Mouse (Mus musculus): ENCODE data around the gene Pigx. TPM values are rescaled to one million over a fixed set of nuclear protein-coding genes. Genes with fewer than 3 reads are reported as not detected.

Pigx gene
- polyA plus RNA-seq (2014; fragmentation: Nextera tagmentation; extraction: Ambion mirVana): 131 and 137 TPM in 2 replicates

DNA sequence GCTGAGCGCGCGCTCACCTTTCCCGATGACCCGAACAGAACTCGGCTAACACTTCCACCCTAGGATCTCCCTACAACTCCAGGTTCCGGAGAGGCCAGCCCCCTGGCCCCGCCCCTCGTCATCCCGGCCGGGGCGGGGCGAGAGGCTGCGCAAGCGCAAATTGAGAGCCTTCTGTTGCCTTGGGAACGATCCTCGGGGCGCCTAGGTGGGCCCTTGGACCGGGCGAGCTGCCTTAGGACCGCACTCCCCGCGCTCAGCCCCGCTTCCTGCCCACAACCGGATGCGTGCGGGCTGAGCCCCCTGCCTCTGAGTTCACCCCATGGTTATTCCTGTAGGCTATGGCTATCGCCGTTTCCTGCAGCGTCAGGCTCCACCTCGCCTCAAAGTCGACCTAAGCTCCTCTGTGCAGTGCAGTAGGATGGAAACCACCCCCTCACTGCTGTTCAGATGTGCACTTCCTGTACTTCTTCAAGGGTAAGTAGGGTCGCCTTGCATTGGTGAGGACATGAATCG, at the start of gene Pigx, which contains the start of gene Cep19:
Pigx (minus strand) TSS at position 103 of the 513 bp plus-strand sequence.
Cep19 (plus strand) TSS at position 163 of the 513 bp plus-strand sequence.
- Histone ChIP-seq H3K4me3 (ENCODE audit: low read depth, low read length) (peak within 1 kb of the TSS; percentile 77), H3K27me3 (ENCODE audit: control insufficient read depth, insufficient read depth, low read length) (no peaks in the 10 kb centered on the region), H3K4me1 (ENCODE audit: control insufficient read depth, insufficient read depth, low read length) (no peaks in the 10 kb centered on the region), H3K4me2 (ENCODE audit: low read depth, severe bottlenecking) (peak within 1 kb of the TSS; percentile 72), H3K27ac (replicated peaks; ENCODE audit: low read depth, low read length) (peak within 1 kb of the TSS; percentile 82), H3K9ac (ENCODE audit: low read length) (peak within 1 kb of the TSS; percentile 87), H3K9me3 (ENCODE audit: control insufficient read depth, low read length) (no peaks in the 10 kb centered on the region), H3K36me3 (ENCODE audit: control insufficient read depth, insufficient read depth, low read length) (peaks cover 4% of the 10 kb centered on the region; the same call in 1 of the 2 replicates)
- peak; percentile 92 for DNase-seq (ENCODE audit: low spot score)
- peak; percentile 92 for ATAC-seq (ENCODE audit: insufficient number of reproducible peaks, low FRiP score, low TSS enrichment, low read depth)
- 0% methylated on average over 27 of the region's 34 CpGs for WGBS

DNA sequence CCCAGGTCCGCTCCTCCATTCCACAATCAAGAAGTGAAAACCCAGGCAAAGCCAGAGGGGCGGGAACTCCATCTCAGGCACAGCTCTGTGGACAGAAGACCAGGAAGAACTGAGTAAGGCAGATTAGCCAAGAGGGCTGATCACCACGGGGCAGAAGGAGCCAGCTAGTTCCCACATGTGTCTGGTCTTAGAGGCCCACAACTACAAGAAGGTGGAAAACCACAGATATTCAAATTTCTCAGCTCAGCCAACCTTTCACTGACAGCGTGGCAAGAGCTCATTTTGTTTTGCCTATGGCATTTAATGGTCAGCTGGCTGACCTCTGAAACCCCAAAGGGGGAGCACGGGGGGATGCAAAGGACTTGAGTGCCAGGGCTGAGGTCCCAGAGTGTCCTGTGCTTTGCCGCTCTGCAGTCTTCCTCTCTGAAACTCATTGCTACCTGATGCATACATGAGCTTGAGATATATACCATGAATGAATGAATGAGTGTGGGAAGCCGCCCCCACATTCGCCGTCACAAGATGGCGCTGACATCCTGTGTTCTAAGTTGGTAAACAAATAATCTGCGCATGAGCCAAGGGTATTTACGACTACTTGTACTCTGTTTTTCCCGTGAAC, 48.2 kb upstream of the Pigx start:
- Histone ChIP-seq H3K4me3 (ENCODE audit: low read depth, low read length) (no peak overlapping the region), H3K4me2 (ENCODE audit: low read depth, severe bottlenecking) (0 out of 2 replicates have a peak overlapping the region, but pooled peaks have one; percentile 15)

DNA sequence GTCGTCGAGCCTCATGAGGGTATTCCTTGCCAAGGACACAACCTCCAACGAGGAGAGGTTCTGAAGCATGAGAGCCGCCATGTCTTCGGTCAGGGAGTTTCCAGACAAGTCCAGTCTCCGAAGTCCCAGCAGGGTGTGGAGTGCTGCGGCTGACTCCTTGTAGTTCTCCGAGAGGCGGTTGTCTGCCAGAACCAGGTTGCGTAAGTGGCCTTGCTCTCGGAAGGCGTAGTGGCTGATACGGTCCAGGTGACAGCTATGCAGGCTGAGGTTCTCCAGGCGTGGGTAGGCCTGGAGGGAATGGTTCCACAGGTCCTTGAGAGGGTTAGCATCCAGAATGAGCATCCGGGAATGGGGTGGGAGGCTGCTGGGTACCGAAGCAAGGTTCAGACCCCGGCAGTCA, 45.1 kb upstream of the Pigx start:
- no peak overlapping the region for H3K27ac ChIP-seq (replicated peaks; ENCODE audit: low read depth, low read length)
- H3K9me3 ChIP-seq (ENCODE audit: control insufficient read depth, low read length): 0 out of 2 replicates have a peak, but pooled peaks cover 3% of the 10 kb centered on the region
- WGBS: 94% methylated on average over 17 of the region's 17 CpGs
- peaks cover 13% of the 10 kb centered on the region; the same call in 1 of the 2 replicates for H3K36me3 ChIP-seq (ENCODE audit: control insufficient read depth, insufficient read depth, low read length)
- DNase-seq (ENCODE audit: low spot score) (no peak), ATAC-seq (ENCODE audit: insufficient number of reproducible peaks, low FRiP score, low TSS enrichment, low read depth) (no peak)
- no peak overlapping the region for H3K9ac ChIP-seq (ENCODE audit: low read length)
- no peak overlapping the region for H3K4me2 ChIP-seq (ENCODE audit: low read depth, severe bottlenecking)
- H3K4me3 ChIP-seq (ENCODE audit: low read depth, low read length): no peak overlapping the region
- H3K4me1 ChIP-seq (ENCODE audit: control insufficient read depth, insufficient read depth, low read length): no peaks in the 10 kb centered on the region
- no peaks in the 10 kb centered on the region for H3K27me3 ChIP-seq (ENCODE audit: control insufficient read depth, insufficient read depth, low read length)

More for the DNA sequence above, 48.2 kb upstream of the Pigx start:
- Histone ChIP-seq H3K36me3 (ENCODE audit: control insufficient read depth, insufficient read depth, low read length) (peaks cover 13% of the 10 kb centered on the region; the same call in 1 of the 2 replicates), H3K9ac (ENCODE audit: low read length) (no peak overlapping the region), H3K9me3 (ENCODE audit: control insufficient read depth, low read length) (0 out of 2 replicates have a peak, but pooled peaks cover 3% of the 10 kb centered on the region), H3K27ac (replicated peaks; ENCODE audit: low read depth, low read length) (no peak overlapping the region), H3K27me3 (ENCODE audit: control insufficient read depth, insufficient read depth, low read length) (no peaks in the 10 kb centered on the region), H3K4me1 (ENCODE audit: control insufficient read depth, insufficient read depth, low read length) (no peaks in the 10 kb centered on the region)
- ATAC-seq (ENCODE audit: insufficient number of reproducible peaks, low FRiP score, low TSS enrichment, low read depth): no peak
- WGBS: 55% methylated on average over 10 of the region's 13 CpGs
- peak; percentile 29 for DNase-seq (ENCODE audit: low spot score)

DNA sequence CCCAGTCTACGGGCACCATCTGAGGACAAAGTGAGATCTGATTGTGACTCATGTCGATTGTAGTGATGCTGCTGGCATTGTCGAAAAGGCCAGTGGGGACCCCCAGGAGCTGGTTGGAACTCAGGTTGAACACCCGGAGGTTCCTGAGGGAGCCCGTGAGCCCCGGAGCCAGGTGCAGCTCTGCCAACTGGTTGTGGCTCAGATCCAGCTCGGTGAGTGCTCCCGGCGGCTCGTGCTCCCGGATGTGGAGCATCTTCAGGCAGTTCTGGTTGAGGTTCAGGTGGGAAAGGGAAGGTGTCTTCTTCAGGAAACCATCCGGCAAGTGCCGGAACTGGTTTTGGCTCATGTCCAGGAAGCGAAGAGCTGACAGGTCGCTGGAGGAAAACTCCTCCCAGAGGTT, 44.2 kb upstream of the Pigx start:
- H3K27ac ChIP-seq (replicated peaks; ENCODE audit: low read depth, low read length): no peak overlapping the region
- no peaks in the 10 kb centered on the region for H3K27me3 ChIP-seq (ENCODE audit: control insufficient read depth, insufficient read depth, low read length)
- no peaks in the 10 kb centered on the region for H3K4me1 ChIP-seq (ENCODE audit: control insufficient read depth, insufficient read depth, low read length)
- H3K36me3 ChIP-seq (ENCODE audit: control insufficient read depth, insufficient read depth, low read length): peaks cover 13% of the 10 kb centered on the region; the same call in 1 of the 2 replicates
- ATAC-seq (ENCODE audit: insufficient number of reproducible peaks, low FRiP score, low TSS enrichment, low read depth) (no peak), DNase-seq (ENCODE audit: low spot score) (no peak)
- H3K4me2 ChIP-seq (ENCODE audit: low read depth, severe bottlenecking): no peak overlapping the region
- H3K9me3 ChIP-seq (ENCODE audit: control insufficient read depth, low read length): 0 out of 2 replicates have a peak, but pooled peaks cover 3% of the 10 kb centered on the region
- no peak overlapping the region for H3K4me3 ChIP-seq (ENCODE audit: low read depth, low read length)
- no peak overlapping the region for H3K9ac ChIP-seq (ENCODE audit: low read length)
- WGBS: 96% methylated on average over 15 of the region's 15 CpGs

DNA sequence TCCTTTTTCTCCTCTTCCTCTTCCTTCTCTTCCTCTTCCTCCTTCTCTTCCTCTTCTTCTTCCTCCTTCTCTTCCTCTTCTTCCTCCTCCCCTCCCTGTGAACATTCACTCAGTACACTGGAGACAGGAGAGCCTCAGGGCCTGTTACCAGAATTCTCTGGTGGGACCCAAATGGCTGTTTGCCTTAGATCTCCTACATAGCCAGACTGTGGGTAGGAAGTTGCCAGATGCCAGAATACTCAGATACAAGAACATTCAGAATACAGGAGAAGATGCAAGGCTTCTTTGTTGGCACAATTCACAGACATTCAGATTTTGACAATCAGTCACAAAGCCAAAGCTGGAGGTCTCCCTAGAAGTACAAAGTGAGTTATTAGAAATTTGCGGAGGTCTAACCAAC, 39.4 kb upstream of the Pigx start:
- no peak overlapping the region for H3K27ac ChIP-seq (replicated peaks; ENCODE audit: low read depth, low read length)
- ATAC-seq (ENCODE audit: insufficient number of reproducible peaks, low FRiP score, low TSS enrichment, low read depth): no peak
- H3K36me3 ChIP-seq (ENCODE audit: control insufficient read depth, insufficient read depth, low read length): peaks cover 9% of the 10 kb centered on the region; the same call in 1 of the 2 replicates
- no peaks in the 10 kb centered on the region for H3K4me1 ChIP-seq (ENCODE audit: control insufficient read depth, insufficient read depth, low read length)
- H3K9me3 ChIP-seq (ENCODE audit: control insufficient read depth, low read length): 0 out of 2 replicates have a peak, but pooled peaks cover 3% of the 10 kb centered on the region
- no peak for DNase-seq (ENCODE audit: low spot score)
- H3K9ac ChIP-seq (ENCODE audit: low read length): no peak overlapping the region
- no peaks in the 10 kb centered on the region for H3K27me3 ChIP-seq (ENCODE audit: control insufficient read depth, insufficient read depth, low read length)
- no peak overlapping the region for H3K4me2 ChIP-seq (ENCODE audit: low read depth, severe bottlenecking)
- 88% methylated on average over 1 of the region's 1 CpGs for WGBS
- no peak overlapping the region for H3K4me3 ChIP-seq (ENCODE audit: low read depth, low read length)

DNA sequence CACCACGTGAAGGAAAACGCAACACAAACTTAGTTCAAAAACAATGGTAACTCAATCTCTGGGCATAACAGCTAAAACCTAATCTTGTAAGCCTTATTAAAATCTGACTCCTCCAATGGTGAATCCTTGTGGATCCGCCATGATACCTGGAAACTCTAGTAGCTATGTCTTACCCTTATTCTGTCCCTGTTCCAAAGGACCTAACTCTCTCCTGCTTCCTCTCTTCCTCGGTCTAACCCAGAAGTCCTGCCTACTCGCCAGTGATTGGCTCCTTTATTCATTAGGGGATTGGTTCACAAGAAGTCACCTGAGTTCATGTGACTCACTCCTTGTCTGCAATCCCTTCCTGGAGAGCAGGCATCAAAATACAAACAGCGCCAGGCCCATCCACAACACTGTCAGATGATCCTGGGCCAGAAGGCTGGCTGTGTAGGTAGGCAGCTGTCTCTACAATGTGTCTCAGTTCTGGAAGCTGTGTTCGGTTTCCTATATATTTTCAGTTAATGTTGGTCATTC, 36.4 kb upstream of the Pigx start:
- Histone ChIP-seq H3K36me3 (ENCODE audit: control insufficient read depth, insufficient read depth, low read length) (no peaks in the 10 kb centered on the region), H3K4me1 (ENCODE audit: control insufficient read depth, insufficient read depth, low read length) (no peaks in the 10 kb centered on the region), H3K27me3 (ENCODE audit: control insufficient read depth, insufficient read depth, low read length) (no peaks in the 10 kb centered on the region), H3K9ac (ENCODE audit: low read length) (no peak overlapping the region), H3K27ac (replicated peaks; ENCODE audit: low read depth, low read length) (no peak overlapping the region), H3K4me3 (ENCODE audit: low read depth, low read length) (no peak overlapping the region), H3K9me3 (ENCODE audit: control insufficient read depth, low read length) (no peaks in the 10 kb centered on the region), H3K4me2 (ENCODE audit: low read depth, severe bottlenecking) (no peak overlapping the region)
- DNase-seq (ENCODE audit: low spot score) (no peak), ATAC-seq (ENCODE audit: insufficient number of reproducible peaks, low FRiP score, low TSS enrichment, low read depth) (no peak)
- WGBS: 81% methylated on average over 7 of the region's 7 CpGs

DNA sequence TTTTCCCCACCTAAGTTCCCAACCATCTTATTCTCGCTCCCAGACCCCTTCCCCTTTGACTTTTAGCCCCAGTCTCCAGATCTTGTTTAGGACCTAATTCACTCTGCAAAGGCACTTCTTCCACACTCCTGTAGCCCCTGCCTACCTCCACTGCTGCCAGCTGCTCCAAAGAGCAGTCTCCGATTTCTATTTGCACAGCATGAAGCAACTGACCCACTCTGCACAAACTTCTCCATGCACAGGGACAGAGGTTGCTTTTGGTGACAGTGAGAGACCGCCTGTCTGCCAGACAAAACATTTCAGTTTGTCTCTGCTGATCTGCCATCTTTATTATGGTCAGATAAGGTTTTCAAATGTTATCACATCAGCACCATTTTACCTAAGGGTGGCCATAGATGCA, 33.6 kb upstream of the Pigx start:
- no peaks in the 10 kb centered on the region for H3K27me3 ChIP-seq (ENCODE audit: control insufficient read depth, insufficient read depth, low read length)
- H3K4me3 ChIP-seq (ENCODE audit: low read depth, low read length): no peak overlapping the region
- DNase-seq (ENCODE audit: low spot score) (no peak), ATAC-seq (ENCODE audit: insufficient number of reproducible peaks, low FRiP score, low TSS enrichment, low read depth) (no peak)
- H3K9ac ChIP-seq (ENCODE audit: low read length): no peak overlapping the region
- no peaks in the 10 kb centered on the region for H3K36me3 ChIP-seq (ENCODE audit: control insufficient read depth, insufficient read depth, low read length)
- H3K27ac ChIP-seq (replicated peaks; ENCODE audit: low read depth, low read length): no peak overlapping the region
- H3K4me2 ChIP-seq (ENCODE audit: low read depth, severe bottlenecking): no peak overlapping the region
- no peaks in the 10 kb centered on the region for H3K4me1 ChIP-seq (ENCODE audit: control insufficient read depth, insufficient read depth, low read length)
- WGBS: 86% methylated on average over 3 of the region's 3 CpGs
- H3K9me3 ChIP-seq (ENCODE audit: control insufficient read depth, low read length): no peaks in the 10 kb centered on the region

DNA sequence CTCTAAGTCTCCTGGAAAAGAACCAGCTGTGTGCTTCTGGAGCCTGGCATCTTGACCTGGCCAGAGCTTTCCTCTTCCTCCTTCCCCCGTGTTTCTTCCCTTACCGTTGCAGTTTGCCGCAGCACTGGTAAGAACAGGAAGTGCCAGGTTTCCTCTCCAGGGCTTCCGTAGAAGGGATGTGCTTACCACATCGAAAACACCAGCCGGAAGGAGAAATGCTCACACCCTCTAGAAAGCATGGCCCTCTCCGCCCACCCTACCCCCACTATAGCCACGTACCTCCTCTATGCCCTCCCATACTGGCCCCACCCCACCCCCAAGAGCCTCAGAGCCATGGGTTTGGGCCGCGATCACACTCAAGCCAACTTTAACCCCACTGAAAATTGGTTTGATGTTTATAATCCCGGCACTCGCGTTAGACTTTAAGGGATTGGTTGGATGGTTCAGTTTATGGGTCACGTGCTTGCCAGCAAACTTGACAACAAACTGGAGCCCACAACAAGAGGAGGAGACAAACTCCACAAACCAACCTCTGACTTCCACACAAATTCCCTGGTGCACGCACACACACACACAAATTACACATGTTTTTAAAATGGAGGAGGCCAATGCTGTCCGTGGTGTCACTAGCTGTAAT, 30.8 kb upstream of the Pigx start:
- H3K4me3 ChIP-seq (ENCODE audit: low read depth, low read length): no peak overlapping the region
- H3K27me3 ChIP-seq (ENCODE audit: control insufficient read depth, insufficient read depth, low read length): no peaks in the 10 kb centered on the region
- no peaks in the 10 kb centered on the region for H3K36me3 ChIP-seq (ENCODE audit: control insufficient read depth, insufficient read depth, low read length)
- H3K4me1 ChIP-seq (ENCODE audit: control insufficient read depth, insufficient read depth, low read length): no peaks in the 10 kb centered on the region
- no peaks in the 10 kb centered on the region for H3K9me3 ChIP-seq (ENCODE audit: control insufficient read depth, low read length)
- no peak overlapping the region for H3K4me2 ChIP-seq (ENCODE audit: low read depth, severe bottlenecking)
- H3K9ac ChIP-seq (ENCODE audit: low read length): no peak overlapping the region
- DNase-seq (ENCODE audit: low spot score) (no peak), ATAC-seq (ENCODE audit: insufficient number of reproducible peaks, low FRiP score, low TSS enrichment, low read depth) (no peak)
- no peak overlapping the region for H3K27ac ChIP-seq (replicated peaks; ENCODE audit: low read depth, low read length)
- WGBS: 70% methylated on average over 16 of the region's 16 CpGs

All from limb, embryonic 11.5 days (tissue).